Mouse (Mus musculus) limb, embryonic 13.5 days (tissue): ENCODE measurements around the gene Mgat3. TPM values are rescaled to one million over a fixed set of nuclear protein-coding genes. Genes with fewer than 3 reads are reported as not detected.

Source experiments
- ATAC-seq: fragments of 200-750 bp; cut with Nextera tagmentation; 2 replicates; pipeline ENCODE4 v1.8.0; 2017; ENCODE audit warnings: low read depth, moderate number of reproducible peaks, moderate TSS enrichment; ENCODE audit not compliant: low FRiP score
- H3K27ac ChIP-seq: fragments of 300-500 bp; sonication (generic); 2 replicates; pipeline ENCODE4 v1.5.1; 2015; ENCODE audit warnings: inconsistent platforms, mild to moderate bottlenecking, moderate library complexity
- H3K27me3 ChIP-seq: fragments of 300-500 bp; sonication (generic); 2 replicates; pipeline ENCODE4 v1.6.1; 2015; ENCODE audit warnings: mild to moderate bottlenecking, inconsistent platforms
- H3K36me3 ChIP-seq: fragments of 300-500 bp; sonication (generic); 2 replicates; pipeline ENCODE4 v1.6.1; 2015; ENCODE audit warnings: inconsistent platforms, mild to moderate bottlenecking, moderate library complexity
- H3K4me1 ChIP-seq: fragments of 300-500 bp; sonication (generic); 2 replicates; pipeline ENCODE4 v1.6.1; 2015; ENCODE audit warnings: inconsistent platforms
- H3K4me2 ChIP-seq: fragments of 300-500 bp; sonication (generic); replicated peaks from 2 replicates; pipeline ENCODE4 v1.6.1; 2015; ENCODE audit warnings: inconsistent platforms, mild to moderate bottlenecking, moderate library complexity
- H3K4me3 ChIP-seq: fragments of 300-500 bp; sonication (generic); 2 replicates; pipeline ENCODE4 v1.5.1; 2015; ENCODE audit warnings: moderate library complexity, mild to moderate bottlenecking, inconsistent platforms
- H3K9ac ChIP-seq: fragments of 300-500 bp; sonication (generic); 2 replicates; pipeline ENCODE4 v1.6.1; 2015; ENCODE audit warnings: mild to moderate bottlenecking, inconsistent platforms
- H3K9me3 ChIP-seq: fragments of 300-500 bp; sonication (generic); 2 replicates; pipeline ENCODE4 v1.6.1; 2016; ENCODE audit warnings: inconsistent platforms
- WGBS: fragments of 180-500 bp; shearing (Covaris S2); methylation state at CpG from one replicate; pipeline ENCODE4 v1.1.7; 2015; 5-methylcytosine and 5-hydroxymethylcytosine counted together
- polyA plus RNA-seq: library from polyadenylated mRNA; unstranded; fragments of >200 nt; fragmentation: Nextera tagmentation; extraction: Ambion mirVana; gene quantifications from 2 replicates; pipeline ENCODE4 v1.2.1, GENCODE M21; 2015

Gene Mgat3
- polyA plus RNA-seq: 6.0 and 6.1 TPM in 2 replicates

DNA sequence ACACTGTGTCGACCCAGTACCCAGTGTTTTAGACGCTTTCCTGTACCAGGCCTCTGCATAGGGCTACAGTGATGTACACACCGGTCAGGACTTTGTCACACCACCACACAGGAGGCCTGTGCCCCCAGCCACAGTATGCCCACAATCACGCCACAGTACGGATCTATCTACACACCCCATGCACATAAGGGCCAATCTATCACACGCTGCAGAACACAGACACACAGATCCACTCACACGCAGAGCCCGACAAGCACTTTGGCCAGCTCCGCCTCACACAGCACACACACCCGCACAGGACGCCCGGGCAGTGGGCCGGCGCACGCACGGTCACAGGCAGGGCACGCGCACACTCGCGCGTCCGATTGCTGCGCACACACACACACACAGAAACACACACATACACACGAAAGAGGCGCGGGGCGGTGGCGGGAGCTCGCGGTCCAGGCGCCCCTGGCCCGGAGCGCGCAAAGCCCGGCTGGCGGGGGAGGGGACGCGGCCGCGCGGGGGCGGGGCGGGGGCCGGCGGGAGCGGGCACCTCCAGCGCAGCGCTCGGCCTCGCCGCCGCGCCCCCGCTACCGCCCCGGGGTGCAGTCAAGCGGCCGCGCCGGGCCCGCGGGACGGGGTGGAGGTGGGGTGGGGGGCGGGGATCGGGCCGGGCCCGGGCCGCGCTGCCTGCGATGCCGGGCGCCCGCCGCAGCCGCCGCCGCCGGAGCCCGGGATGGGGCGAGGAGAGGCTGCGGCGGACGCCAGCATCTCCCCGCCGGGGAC is at the start of gene Mgat3:
Gene Mgat3 (plus strand): TSS at position 721 of the 771 bp plus-strand sequence.
- H3K4me1 ChIP-seq: peaks cover 35% of the 10 kb centered on the region
- 7% methylated on average over 37 of the region's 85 CpGs for WGBS

DNA sequence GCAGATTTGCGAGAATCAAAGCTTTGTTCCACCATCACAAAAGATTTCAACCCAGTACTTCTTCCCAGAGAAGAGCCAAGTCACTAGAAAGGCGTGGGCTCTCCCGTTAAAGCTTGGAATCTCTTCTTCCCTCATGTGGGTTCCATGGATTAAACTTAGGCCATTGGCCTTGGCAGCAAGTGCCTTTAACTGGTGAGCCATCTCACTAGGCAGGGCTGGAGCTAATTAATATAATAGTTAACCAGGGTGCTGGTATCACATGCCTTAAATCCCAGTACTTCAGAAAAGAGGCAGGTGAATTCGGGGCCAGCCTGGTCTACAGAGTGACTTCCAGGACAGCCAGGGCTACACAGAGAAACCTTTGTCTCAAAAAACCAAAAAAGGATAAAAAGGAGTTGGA is 48.9 kb upstream of the Mgat3 start:
- no peak overlapping the region for H3K9ac ChIP-seq
- peak overlapping the region; percentile 58 for H3K27ac ChIP-seq
- no peaks in the 10 kb centered on the region for H3K36me3 ChIP-seq
- ATAC-seq: no peak
- H3K4me1 ChIP-seq: peaks cover 11% of the 10 kb centered on the region; the same call in 1 of the 2 replicates
- H3K4me3 ChIP-seq: no peak overlapping the region
- H3K4me2 ChIP-seq: no peak overlapping the region
- WGBS: 82% methylated on average over 4 of the region's 4 CpGs
- no peaks in the 10 kb centered on the region for H3K9me3 ChIP-seq
- no peaks in the 10 kb centered on the region for H3K27me3 ChIP-seq

More for the DNA sequence above, at the start of gene Mgat3:
- Histone ChIP-seq H3K27ac (peak within 1 kb of the TSS; percentile 88), H3K9me3 (no peaks in the 10 kb centered on the region), H3K36me3 (no peaks in the 10 kb centered on the region), H3K9ac (peak within 1 kb of the TSS; percentile 96), H3K4me2 (peak within 1 kb of the TSS; percentile 85), H3K27me3 (no peaks in the 10 kb centered on the region), H3K4me3 (peak within 1 kb of the TSS; percentile 90)
- ATAC-seq: peak; percentile 64

DNA sequence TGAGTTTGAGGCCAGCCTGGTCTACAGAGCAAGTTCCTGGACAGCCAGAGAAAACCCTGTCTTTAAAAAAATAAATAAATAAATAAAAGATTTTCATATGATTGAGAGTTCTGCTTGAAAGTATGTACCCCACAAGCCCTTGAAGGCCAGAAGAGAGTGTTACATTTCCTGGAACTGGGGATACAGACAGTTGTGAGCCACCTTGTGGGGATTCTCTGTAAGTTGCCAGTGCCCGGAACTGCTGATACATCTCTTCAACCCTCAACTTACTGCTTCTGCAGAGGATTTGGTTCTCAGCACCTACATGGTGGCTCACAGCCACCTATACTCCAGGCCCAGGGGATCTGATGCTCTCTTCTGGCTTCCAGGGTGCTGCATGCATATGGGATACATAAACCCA is 46.3 kb upstream of the Mgat3 start:
- 52% methylated on average over 1 of the region's 1 CpGs for WGBS
- no peak overlapping the region for H3K27ac ChIP-seq
- H3K4me2 ChIP-seq: no peak overlapping the region
- H3K9ac ChIP-seq: no peak overlapping the region
- no peak overlapping the region for H3K4me3 ChIP-seq
- peaks cover 11% of the 10 kb centered on the region; the same call in 1 of the 2 replicates for H3K4me1 ChIP-seq
- H3K9me3 ChIP-seq: no peaks in the 10 kb centered on the region
- no peaks in the 10 kb centered on the region for H3K36me3 ChIP-seq
- H3K27me3 ChIP-seq: no peaks in the 10 kb centered on the region
- ATAC-seq: no peak

DNA sequence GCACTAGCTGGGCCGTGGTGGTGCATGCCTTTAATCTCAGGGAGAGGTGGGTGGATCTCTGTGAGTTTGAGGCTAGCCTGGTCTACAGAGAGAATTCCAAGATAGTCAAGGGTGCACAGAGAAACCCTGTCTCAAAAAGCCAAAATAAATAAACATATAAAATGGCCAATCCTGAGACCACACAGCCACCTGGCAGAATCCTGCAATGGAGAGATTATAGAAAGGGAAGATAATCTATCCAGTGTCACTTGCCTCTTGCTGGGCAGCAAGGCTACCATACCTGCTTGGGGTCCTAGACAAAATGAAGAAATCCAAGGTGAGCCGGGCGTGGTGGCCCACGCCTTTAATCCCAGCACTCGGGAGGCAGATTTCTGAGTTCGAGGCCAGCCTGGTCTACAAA is 43.5 kb upstream of the Mgat3 start:
- Histone ChIP-seq H3K27me3 (no peaks in the 10 kb centered on the region), H3K4me1 (peaks cover 22% of the 10 kb centered on the region), H3K36me3 (0 out of 2 replicates have a peak, but pooled peaks cover 3% of the 10 kb centered on the region), H3K9me3 (no peaks in the 10 kb centered on the region), H3K4me2 (no peak overlapping the region), H3K9ac (no peak overlapping the region), H3K27ac (no peak overlapping the region), H3K4me3 (no peak overlapping the region)
- WGBS: 87% methylated on average over 6 of the region's 6 CpGs
- ATAC-seq: no peak

DNA sequence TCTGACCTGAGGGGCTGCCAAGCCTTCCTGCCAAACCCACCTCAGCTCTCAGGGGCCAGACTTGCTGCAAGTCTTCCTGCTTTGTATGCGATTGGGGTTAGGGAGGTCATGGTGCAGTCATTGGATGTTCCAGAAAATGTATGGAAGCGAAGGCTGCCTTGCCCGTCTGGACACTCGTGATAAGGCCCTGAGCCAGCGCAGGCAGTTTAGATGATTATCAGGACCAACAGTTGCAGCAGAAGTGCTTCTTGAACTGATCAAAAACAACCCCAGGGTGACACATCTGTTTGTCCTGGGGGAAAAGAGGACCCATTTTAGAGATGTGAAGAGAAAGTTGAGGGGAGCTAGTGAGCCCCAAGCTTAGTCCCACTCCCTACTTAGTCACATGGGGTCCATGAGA is 42.8 kb upstream of the Mgat3 start:
- Histone ChIP-seq H3K4me3 (no peak overlapping the region), H3K27ac (no peak overlapping the region), H3K9ac (no peak overlapping the region), H3K4me2 (no peak overlapping the region), H3K4me1 (peaks cover 15% of the 10 kb centered on the region), H3K9me3 (no peaks in the 10 kb centered on the region), H3K36me3 (0 out of 2 replicates have a peak, but pooled peaks cover 3% of the 10 kb centered on the region), H3K27me3 (no peaks in the 10 kb centered on the region)
- no peak for ATAC-seq
- 83% methylated on average over 5 of the region's 5 CpGs for WGBS

DNA sequence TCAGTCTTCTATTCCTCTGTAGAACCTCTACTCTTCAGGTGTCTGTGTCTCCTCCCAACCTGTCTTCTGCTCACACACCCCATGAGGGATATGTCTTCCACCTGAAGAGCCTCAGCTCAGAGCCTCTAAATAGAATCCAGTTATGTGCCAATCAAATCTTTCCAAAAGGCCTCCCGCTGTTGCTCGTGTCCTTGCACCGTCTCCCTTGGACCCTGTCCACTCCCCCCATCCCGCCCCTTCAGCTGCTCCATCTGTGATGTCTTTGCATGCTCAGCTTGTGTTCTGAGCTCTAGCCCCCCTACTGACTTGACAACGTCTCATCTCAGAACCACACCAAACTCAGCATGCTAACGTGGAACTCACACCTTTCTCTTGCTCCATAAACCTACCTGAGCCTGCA is 42.1 kb upstream of the Mgat3 start:
- Histone ChIP-seq H3K9ac (no peak overlapping the region), H3K4me3 (no peak overlapping the region), H3K4me2 (no peak overlapping the region), H3K9me3 (no peaks in the 10 kb centered on the region), H3K27ac (no peak overlapping the region), H3K4me1 (peaks cover 12% of the 10 kb centered on the region), H3K36me3 (peaks cover 8% of the 10 kb centered on the region), H3K27me3 (no peaks in the 10 kb centered on the region)
- ATAC-seq: no peak
- WGBS: 81% methylated on average over 6 of the region's 6 CpGs

DNA sequence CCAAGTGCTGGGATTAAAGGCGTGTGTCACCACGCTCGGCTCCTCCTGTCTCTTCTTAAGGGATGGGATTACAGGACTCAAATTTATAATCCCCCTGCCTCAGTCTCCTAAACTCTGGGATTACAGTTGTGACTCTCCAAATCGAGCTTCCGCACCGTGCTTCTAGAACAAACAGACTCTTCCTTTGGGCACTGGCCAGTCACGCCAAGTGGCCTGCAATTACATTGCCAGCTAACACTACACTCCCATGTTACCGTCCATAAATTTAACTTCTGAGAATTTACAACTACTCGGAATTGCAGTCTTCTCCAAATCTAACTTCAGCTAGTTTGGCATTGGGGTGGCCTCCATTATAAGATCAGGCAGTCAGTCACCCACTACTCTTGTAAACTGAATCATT is 41.1 kb upstream of the Mgat3 start:
- H3K4me3 ChIP-seq: peak overlapping the region; percentile 72
- H3K4me2 ChIP-seq: peak overlapping the region; percentile 95
- 76% methylated on average over 9 of the region's 9 CpGs for WGBS
- no peaks in the 10 kb centered on the region for H3K27me3 ChIP-seq
- peak overlapping the region; percentile 99; the same call in 1 of the 2 replicates for H3K27ac ChIP-seq
- H3K9ac ChIP-seq: peak overlapping the region; percentile 88
- ATAC-seq: no peak
- H3K4me1 ChIP-seq: peaks cover 12% of the 10 kb centered on the region
- peaks cover 15% of the 10 kb centered on the region for H3K36me3 ChIP-seq
- H3K9me3 ChIP-seq: no peaks in the 10 kb centered on the region

DNA sequence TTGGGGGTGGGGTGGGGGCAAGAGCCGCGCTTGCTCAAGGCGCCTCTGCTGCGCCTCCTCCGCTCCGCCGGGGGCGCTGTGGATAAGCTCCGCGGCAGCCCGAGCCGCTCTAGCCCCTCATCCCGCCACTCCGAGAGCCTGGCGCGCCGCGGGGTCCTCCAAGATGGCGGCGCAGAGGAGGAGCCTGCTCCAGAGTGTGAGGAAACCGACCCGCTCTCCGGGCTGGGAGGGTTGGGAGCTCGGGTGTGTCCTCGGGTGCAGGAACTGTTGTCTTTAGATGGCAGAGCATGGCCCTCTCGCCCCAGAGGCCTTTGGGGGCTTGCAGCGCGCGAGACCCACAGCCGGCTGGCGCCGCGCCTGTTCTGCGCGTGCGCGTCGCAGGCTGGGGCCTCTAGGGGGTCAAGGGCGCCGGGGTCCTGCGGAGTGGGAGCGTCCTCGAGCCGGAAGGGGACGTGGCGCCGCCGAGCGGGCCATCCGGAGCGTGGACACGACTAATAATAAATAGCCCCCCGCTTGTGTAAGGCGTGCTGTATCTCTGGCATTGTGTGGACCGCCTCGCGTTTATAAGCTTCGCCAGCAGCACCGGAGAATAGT is 40.4 kb upstream of the Mgat3 start, which contains the start of gene Tab1:
Gene Tab1 (plus strand): TSS at position 135 of the 594 bp plus-strand sequence.
- H3K4me3 ChIP-seq: peak within 1 kb of the TSS; percentile 72
- H3K36me3 ChIP-seq: peaks cover 15% of the 10 kb centered on the region
- peak within 1 kb of the TSS; percentile 95 for H3K4me2 ChIP-seq
- peaks cover 12% of the 10 kb centered on the region for H3K4me1 ChIP-seq
- peak within 1 kb of the TSS; percentile 88 for H3K9ac ChIP-seq
- peak within 1 kb of the TSS; percentile 99 for H3K27ac ChIP-seq
- WGBS: 0% methylated on average over 45 of the region's 59 CpGs
- ATAC-seq: peak; percentile 95
- no peaks in the 10 kb centered on the region for H3K27me3 ChIP-seq
- H3K9me3 ChIP-seq: no peaks in the 10 kb centered on the region

DNA sequence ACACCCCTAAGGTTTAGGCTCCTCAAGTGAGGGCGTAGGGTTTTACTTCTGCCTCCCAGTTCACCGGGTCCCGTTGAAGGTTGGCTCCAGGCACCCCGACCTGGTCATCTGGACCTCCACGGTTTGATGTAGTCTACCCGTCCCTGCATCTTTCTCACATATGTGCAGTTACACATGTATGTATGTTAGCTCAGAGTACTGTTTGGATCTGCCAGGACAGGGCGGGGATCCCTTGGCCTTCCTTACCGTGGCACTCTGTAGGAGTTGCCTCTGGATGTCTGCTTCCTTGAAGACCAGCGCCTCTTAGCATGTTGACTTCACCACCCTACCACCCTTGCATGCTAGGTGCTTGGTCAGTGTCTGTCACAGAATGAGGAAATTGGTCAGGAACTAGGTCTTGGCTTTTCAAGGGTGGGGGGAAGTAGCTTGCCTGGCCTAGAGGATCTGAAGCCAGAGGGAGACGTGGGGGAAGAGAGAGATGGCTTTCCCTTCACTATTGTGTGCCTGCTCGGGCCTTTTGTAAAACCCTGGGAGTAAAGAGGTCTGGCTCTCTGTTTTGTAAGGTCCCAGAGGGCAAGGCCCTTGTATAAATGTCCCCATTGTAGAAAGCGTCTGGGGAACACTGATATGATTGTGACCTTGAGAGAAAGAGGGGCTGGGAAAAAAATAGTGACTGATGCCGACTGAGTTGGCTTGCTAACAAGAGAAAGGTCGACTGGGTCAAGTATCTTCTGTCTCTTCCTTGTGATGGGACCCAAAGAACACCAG is 39.7 kb upstream of the Mgat3 start:
- ATAC-seq: 0 out of 2 replicates have a peak, but pooled peaks have one; percentile 6
- Histone ChIP-seq H3K9me3 (no peaks in the 10 kb centered on the region), H3K9ac (peak overlapping the region; percentile 88), H3K27me3 (no peaks in the 10 kb centered on the region), H3K4me1 (peaks cover 12% of the 10 kb centered on the region), H3K4me3 (peak overlapping the region; percentile 72), H3K4me2 (peak overlapping the region; percentile 95), H3K36me3 (peaks cover 19% of the 10 kb centered on the region), H3K27ac (peak overlapping the region; percentile 99)
- 16% methylated on average over 14 of the region's 14 CpGs for WGBS

DNA sequence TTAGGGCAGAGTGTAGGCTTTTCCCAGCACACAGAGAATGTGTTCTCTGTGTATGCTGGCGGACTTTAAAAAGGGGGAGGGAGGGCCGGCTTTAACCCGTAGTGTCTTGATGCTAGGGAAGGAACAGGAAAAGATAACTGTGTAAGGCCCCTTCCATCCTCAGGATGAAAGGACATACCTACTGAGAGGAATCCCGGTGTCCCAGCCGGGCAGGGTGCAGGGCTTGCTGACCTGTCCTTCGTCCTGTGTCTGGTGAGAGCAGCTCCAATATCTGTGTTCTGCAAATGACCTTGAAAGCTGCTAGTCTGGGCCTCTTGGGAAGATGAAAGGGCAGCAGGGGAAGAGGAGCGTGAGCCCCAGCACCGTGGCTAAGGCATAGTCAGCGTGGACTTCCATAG is 39.1 kb upstream of the Mgat3 start:
- Histone ChIP-seq H3K9ac (peak overlapping the region; percentile 88), H3K27me3 (no peaks in the 10 kb centered on the region), H3K4me2 (peak overlapping the region; percentile 95), H3K9me3 (no peaks in the 10 kb centered on the region), H3K4me1 (peaks cover 12% of the 10 kb centered on the region), H3K4me3 (peak overlapping the region; percentile 72), H3K27ac (peak overlapping the region; percentile 99; the same call in 1 of the 2 replicates), H3K36me3 (peaks cover 19% of the 10 kb centered on the region)
- 73% methylated on average over 9 of the region's 9 CpGs for WGBS
- no peak for ATAC-seq

DNA sequence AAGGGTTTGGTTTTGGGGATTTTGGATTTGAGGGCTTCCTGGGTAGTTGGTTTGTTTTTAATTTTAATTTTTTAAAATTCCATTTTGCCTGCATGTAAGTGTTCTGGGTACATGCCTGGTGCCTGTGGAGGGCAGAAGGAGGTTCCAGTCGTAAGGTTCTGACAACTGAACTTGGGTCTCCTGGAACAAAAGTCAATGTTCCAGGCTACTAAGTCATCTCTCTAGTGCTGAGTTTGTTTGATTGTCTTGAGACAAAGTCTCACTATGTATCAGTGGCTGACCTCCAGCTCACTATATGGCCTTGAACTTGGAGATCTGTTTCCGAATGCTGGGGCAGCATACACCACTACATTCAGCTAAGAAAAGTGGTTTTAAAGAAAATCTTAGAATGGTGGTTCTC is 38.0 kb upstream of the Mgat3 start:
- Histone ChIP-seq H3K4me2 (no peak overlapping the region), H3K27me3 (no peaks in the 10 kb centered on the region), H3K9ac (no peak overlapping the region), H3K9me3 (no peaks in the 10 kb centered on the region), H3K4me1 (peaks cover 12% of the 10 kb centered on the region), H3K36me3 (peaks cover 26% of the 10 kb centered on the region), H3K4me3 (no peak overlapping the region), H3K27ac (no peak overlapping the region)
- ATAC-seq: no peak
- WGBS: 95% methylated on average over 2 of the region's 2 CpGs

DNA sequence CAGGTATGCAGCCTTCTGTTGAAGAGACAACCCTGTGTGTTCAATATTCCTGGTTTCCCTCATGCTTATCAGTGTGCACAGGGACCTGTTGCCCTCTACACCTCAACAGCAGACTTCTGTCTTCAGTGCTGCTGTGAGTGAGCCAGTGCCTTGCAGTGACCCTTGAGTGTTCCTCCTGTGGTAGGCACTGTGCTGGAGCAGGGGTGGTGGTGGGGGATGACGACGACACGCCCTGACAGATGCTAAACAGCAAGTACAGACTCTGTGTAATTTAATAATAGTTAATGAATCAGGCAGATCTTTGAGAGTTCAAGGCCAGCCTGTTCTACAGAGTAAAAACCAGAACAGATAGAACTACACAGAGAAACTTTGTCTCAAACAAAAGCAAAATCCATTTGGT is 36.9 kb upstream of the Mgat3 start:
- 97% methylated on average over 3 of the region's 3 CpGs for whole genome bisulfite sequencing
- no peak overlapping the region for H3K27ac ChIP-seq
- no peaks in the 10 kb centered on the region for H3K9me3 ChIP-seq
- peaks cover 12% of the 10 kb centered on the region for H3K4me1 ChIP-seq
- peaks cover 37% of the 10 kb centered on the region for H3K36me3 ChIP-seq
- H3K4me3 ChIP-seq: no peak overlapping the region
- ATAC-seq: no peak
- H3K27me3 ChIP-seq: no peaks in the 10 kb centered on the region
- H3K9ac ChIP-seq: no peak overlapping the region
- no peak overlapping the region for H3K4me2 ChIP-seq
